Mouse (Mus musculus) myocyte (in vitro differentiated cells): ENCODE data around the gene Haus8. TPM values are rescaled to one million over a fixed set of nuclear protein-coding genes. Genes with fewer than 3 reads are reported as not detected.
A peak's percentile ranks its signal among the peaks of the same experiment; 100 is the strongest.
"Not testable (repeated sequence)": the region's sequence is repeated elsewhere in the genome, so short reads cannot be mapped to it uniquely, and the experiment has no call there.

Experiments
- H3K27me3 ChIP-seq: one replicate; pipeline ENCODE4 v1.6.1; 2011; ENCODE audit not compliant: control insufficient read depth, insufficient read depth, insufficient read length
- H3K36me3 ChIP-seq: one replicate; pipeline ENCODE4 v1.6.1; 2011; ENCODE audit not compliant: control insufficient read depth, insufficient read depth
- H3K4me2 ChIP-seq: one replicate; pipeline ENCODE4 v1.6.1; 2011; ENCODE audit warnings: low read depth, control low read depth
- H3K4me3 ChIP-seq: one replicate; pipeline ENCODE4 v1.5.1; 2011; ENCODE audit warnings: mild to moderate bottlenecking, control low read depth, moderate library complexity
- H3K79me2 ChIP-seq: one replicate; pipeline ENCODE4 v1.6.1; 2011; ENCODE audit not compliant: control insufficient read depth, insufficient read depth
- H3ac ChIP-seq: one replicate; pipeline ENCODE4 v1.6.1; 2011; ENCODE audit not compliant: control insufficient read depth, insufficient read length
- CEBPB ChIP-seq: IDR thresholded peaks from 2 replicates; pipeline ENCODE4 v1.6.1; 2011; ENCODE audit warnings: mild to moderate bottlenecking, moderate library complexity; ENCODE audit not compliant: poor library complexity, insufficient read depth, severe bottlenecking
- E2F4 ChIP-seq: IDR thresholded peaks from one replicate; pipeline ENCODE4 v1.6.1; 2011; ENCODE audit warnings: mild to moderate bottlenecking, control low read depth, moderate library complexity; ENCODE audit not compliant: insufficient read depth
- MAX ChIP-seq: IDR thresholded peaks from one replicate; pipeline ENCODE4 v1.6.1; 2011; ENCODE audit warnings: low read depth, mild to moderate bottlenecking, control low read depth
- MYOD1 ChIP-seq, 3 experiments: IDR thresholded peaks; one replicate each; pipeline ENCODE4 v1.6.1; 2011; ENCODE audit warnings: control low read depth in 2 of 3, low read depth in 2 of 3, mild to moderate bottlenecking in 2 of 3, moderate library complexity in 1 of 3; ENCODE audit not compliant: insufficient read length in 2 of 3, control insufficient read depth in 1 of 3
- MYOG ChIP-seq, 3 experiments: IDR thresholded peaks; one replicate each; pipeline ENCODE4 v1.6.1; 2011; ENCODE audit warnings: control low read depth in 2 of 3, low read depth in 2 of 3, mild to moderate bottlenecking in 2 of 3; ENCODE audit not compliant: insufficient read length in 2 of 3, control insufficient read depth in 1 of 3, insufficient read depth in 1 of 3
- POLR2A ChIP-seq: IDR thresholded peaks from one replicate; pipeline ENCODE4 v1.6.1; 2011; ENCODE audit warnings: low read depth, mild to moderate bottlenecking, control low read depth, moderate library complexity; ENCODE audit not compliant: insufficient read length
- POLR2AphosphoS2 ChIP-seq: IDR thresholded peaks from one replicate; pipeline ENCODE4 v1.6.1; 2011; ENCODE audit warnings: low read depth, control low read depth; ENCODE audit not compliant: insufficient read length
- REST ChIP-seq: IDR thresholded peaks from one replicate; pipeline ENCODE4 v1.6.1; 2011; ENCODE audit warnings: mild to moderate bottlenecking, control low read depth, moderate library complexity; ENCODE audit not compliant: insufficient read depth, insufficient read length
- SRF ChIP-seq: IDR thresholded peaks from one replicate; pipeline ENCODE4 v1.6.1; 2011; ENCODE audit warnings: low read depth; ENCODE audit not compliant: control insufficient read depth, insufficient read length
- TCF12 ChIP-seq: IDR thresholded peaks from one replicate; pipeline ENCODE4 v1.6.1; 2011; ENCODE audit warnings: mild to moderate bottlenecking, control low read depth; ENCODE audit not compliant: poor library complexity, insufficient read depth, severe bottlenecking
- TCF3 ChIP-seq: IDR thresholded peaks from one replicate; pipeline ENCODE4 v1.6.1; 2011; ENCODE audit warnings: low read depth, control low read depth; ENCODE audit not compliant: insufficient read length
- USF1 ChIP-seq: IDR thresholded peaks from one replicate; pipeline ENCODE4 v1.6.1; 2011; ENCODE audit warnings: low read depth, mild to moderate bottlenecking, control low read depth, moderate library complexity
- polyA plus RNA-seq: library from polyadenylated mRNA; unstranded; fragments of >200 nt; fragmentation: generic; extraction: Trizol; gene quantifications from one replicate; pipeline ENCODE4 v1.2.1, GENCODE M21; 2012; ENCODE audit warnings: missing spikeins

Haus8 gene
- polyA plus RNA-seq, 1 experiment = 13.2 TPM

- H3K27me3 ChIP-seq = no peaks in the 10 kb centered on the region
- no peak overlapping the region for H3ac ChIP-seq
- H3K4me3 ChIP-seq = no peak overlapping the region
- TF ChIP-seq MYOG (IDR thresholded peaks at IDR 0.05; ENCODE audit: control insufficient read depth in 1 of 3, insufficient read depth in 1 of 3, insufficient read length in 2 of 3, low read depth in 2 of 3) (no peak), TCF12 (no peak), MYOD1 (IDR thresholded peaks at IDR 0.05; ENCODE audit: control insufficient read depth in 1 of 3, insufficient read length in 2 of 3, low read depth in 2 of 3) (no peak), CEBPB (no peak), USF1 (no peak), SRF (no peak), E2F4 (no peak), POLR2A (no peak), POLR2AphosphoS2 (no peak), TCF3 (no peak), REST (no peak), MAX (no peak)
- no peaks in the 10 kb centered on the region for H3K36me3 ChIP-seq
- no peak overlapping the region for H3K4me2 ChIP-seq
- H3K79me2 ChIP-seq = no peaks in the 10 kb centered on the region
Measured at GRCm38 (mm10) chr8:71256545-71257232, 16.0 kb downstream of the Haus8 start.

DNA sequence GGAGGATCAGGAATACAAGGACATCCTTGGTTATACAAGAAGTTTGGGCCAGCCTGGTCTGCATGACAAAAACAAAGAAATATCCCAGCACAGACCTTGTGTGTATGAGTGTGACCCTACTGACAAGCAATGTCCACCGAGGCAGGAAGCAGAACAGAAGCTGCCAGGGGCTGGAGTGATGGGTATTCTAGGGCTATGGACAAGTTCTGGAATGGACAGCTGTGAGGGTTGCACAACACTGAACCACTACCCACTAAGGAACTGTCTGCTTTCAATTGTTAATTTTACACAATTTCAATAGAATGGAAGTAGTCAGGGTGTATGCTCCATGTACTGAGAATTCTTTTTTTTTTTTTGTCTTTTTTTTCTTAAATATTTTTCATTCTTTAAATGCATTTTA is 24.5 kb downstream of the Haus8 start:
- H3K27me3 ChIP-seq = no peaks in the 10 kb centered on the region
- H3ac ChIP-seq = no peak overlapping the region
- H3K36me3 ChIP-seq = no peaks in the 10 kb centered on the region
- TF ChIP-seq REST (no peak), SRF (no peak), TCF12 (no peak), TCF3 (no peak), MAX (no peak), POLR2A (no peak), MYOG (IDR thresholded peaks at IDR 0.05; ENCODE audit: control insufficient read depth in 1 of 3, insufficient read depth in 1 of 3, insufficient read length in 2 of 3, low read depth in 2 of 3) (no peak), USF1 (no peak), MYOD1 (IDR thresholded peaks at IDR 0.05; ENCODE audit: control insufficient read depth in 1 of 3, insufficient read length in 2 of 3, low read depth in 2 of 3) (no peak), POLR2AphosphoS2 (no peak), E2F4 (no peak), CEBPB (no peak)
- H3K4me2 ChIP-seq = no peak overlapping the region
- no peak overlapping the region for H3K4me3 ChIP-seq
- H3K79me2 ChIP-seq = no peaks in the 10 kb centered on the region

- Histone ChIP-seq H3K4me2 (no peak overlapping the region), H3K4me3 (no peak overlapping the region), H3K27me3 (no peaks in the 10 kb centered on the region), H3K79me2 (no peaks in the 10 kb centered on the region), H3ac (no peak overlapping the region), H3K36me3 (no peaks in the 10 kb centered on the region)
- TF ChIP-seq MYOD1 (IDR thresholded peaks at IDR 0.05; ENCODE audit: control insufficient read depth in 1 of 3, insufficient read length in 2 of 3, low read depth in 2 of 3) (no peak), REST (no peak), POLR2AphosphoS2 (no peak), POLR2A (no peak), MAX (no peak)
Measured at GRCm38 (mm10) chr8:71242757-71243156, 30.0 kb downstream of the Haus8 start.

GRCm38 (mm10) chr8:71224560-71224959 is 48.2 kb downstream of the Haus8 start:
- H3K4me2 ChIP-seq = no peak overlapping the region
- H3K27me3 ChIP-seq = no peaks in the 10 kb centered on the region
- no peaks in the 10 kb centered on the region for H3K36me3 ChIP-seq
- H3ac ChIP-seq = no peak overlapping the region
- H3K79me2 ChIP-seq = no peaks in the 10 kb centered on the region
- TF ChIP-seq CEBPB (no peak), TCF3 (no peak), POLR2AphosphoS2 (no peak), MAX (no peak), POLR2A (no peak), TCF12 (no peak), SRF (no peak), MYOD1 (IDR thresholded peaks at IDR 0.05; ENCODE audit: control insufficient read depth in 1 of 3, insufficient read length in 2 of 3, low read depth in 2 of 3) (no peak), REST (no peak), MYOG (IDR thresholded peaks at IDR 0.05; ENCODE audit: control insufficient read depth in 1 of 3, insufficient read depth in 1 of 3, insufficient read length in 2 of 3, low read depth in 2 of 3) (no peak), USF1 (no peak), E2F4 (no peak)
- H3K4me3 ChIP-seq = no peak overlapping the region

- not testable (repeated sequence) for H3K36me3 ChIP-seq, H3ac ChIP-seq, H3K27me3 ChIP-seq, H3K4me2 ChIP-seq, H3K79me2 ChIP-seq, H3K4me3 ChIP-seq
Measured at GRCm38 (mm10) chr8:71214266-71214665, 58.5 kb downstream of the Haus8 start.

DNA sequence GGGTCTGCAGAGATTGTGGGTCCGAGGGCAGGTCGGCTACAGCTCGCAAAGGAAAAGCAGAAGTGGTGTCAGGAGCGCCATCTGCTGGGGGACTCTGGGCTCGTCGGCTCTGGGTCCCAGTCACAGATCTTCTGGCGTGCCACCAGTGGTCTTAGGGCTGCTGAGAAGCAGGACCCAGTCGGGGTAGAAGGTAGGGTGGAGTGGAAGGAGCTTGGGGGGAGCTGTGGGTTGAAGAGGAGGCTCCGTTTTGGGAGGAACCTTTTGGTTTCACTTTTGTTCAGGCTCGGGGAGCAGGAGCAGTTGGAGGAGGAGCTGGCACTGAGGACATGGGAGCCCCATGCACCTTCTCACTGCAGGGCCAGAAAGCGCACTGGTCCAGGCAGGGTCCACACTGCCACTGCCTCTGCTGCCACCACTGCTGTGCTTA is 67.2 kb downstream of the Haus8 start:
- not testable (repeated sequence) for H3K79me2 ChIP-seq, H3ac ChIP-seq, H3K27me3 ChIP-seq, H3K36me3 ChIP-seq, H3K4me3 ChIP-seq
- H3K4me2 ChIP-seq = peak overlapping the region; percentile 42
